Mouse (Mus musculus) forebrain, embryonic 13.5 days (tissue): Measurements from ENCODE around the gene Tppp2. TPM values are rescaled to one million over a fixed set of nuclear protein-coding genes. Genes with fewer than 3 reads are reported as not detected.
"Not testable (repeated sequence)": the region's sequence is repeated elsewhere in the genome, so short reads cannot be mapped to it uniquely, and the experiment has no call there.

Experiments
- ATAC-seq: fragments of 200-750 bp; cut with Nextera tagmentation; 2 replicates; pipeline ENCODE4 v1.8.0; 2017
- H3K27ac ChIP-seq: fragments of 300-500 bp; sonication (generic); 2 replicates; pipeline ENCODE4 v1.5.1; 2015; ENCODE audit warnings: inconsistent platforms, mild to moderate bottlenecking, moderate library complexity
- H3K27me3 ChIP-seq: fragments of 300-500 bp; sonication (generic); 2 replicates; pipeline ENCODE4 v1.6.1; 2015; ENCODE audit warnings: mild to moderate bottlenecking, inconsistent platforms
- H3K36me3 ChIP-seq: fragments of 300-500 bp; sonication (generic); 2 replicates; pipeline ENCODE4 v1.6.1; 2015; ENCODE audit warnings: mild to moderate bottlenecking, inconsistent platforms; ENCODE audit not compliant: poor library complexity, severe bottlenecking
- H3K4me1 ChIP-seq: fragments of 300-500 bp; sonication (generic); 2 replicates; pipeline ENCODE4 v1.6.1; 2015; ENCODE audit warnings: inconsistent platforms
- H3K4me2 ChIP-seq: fragments of 300-500 bp; sonication (generic); 2 replicates; pipeline ENCODE4 v1.6.1; 2015; ENCODE audit warnings: inconsistent platforms, mild to moderate bottlenecking, moderate library complexity
- H3K4me3 ChIP-seq: fragments of 300-500 bp; sonication (generic); 2 replicates; pipeline ENCODE4 v1.5.1; 2015; ENCODE audit warnings: mild to moderate bottlenecking, inconsistent platforms
- H3K9ac ChIP-seq: fragments of 300-500 bp; sonication (generic); 2 replicates; pipeline ENCODE4 v1.6.1; 2015; ENCODE audit warnings: mild to moderate bottlenecking, inconsistent platforms
- H3K9me3 ChIP-seq: fragments of 300-500 bp; sonication (generic); replicated peaks from 2 replicates; pipeline ENCODE4 v1.6.1; 2016; ENCODE audit warnings: inconsistent platforms
- WGBS: fragments of 180-500 bp; shearing (Covaris S2); methylation state at CpG from one replicate; pipeline ENCODE4 v1.1.7; 2015; 5-methylcytosine and 5-hydroxymethylcytosine counted together
- polyA plus RNA-seq: library from polyadenylated mRNA; unstranded; fragments of >200 nt; fragmentation: Nextera tagmentation; extraction: Ambion mirVana; gene quantifications from 2 replicates; pipeline ENCODE4 v1.2.1, GENCODE M21; 2015

Tppp2 gene
- polyA plus RNA-seq, 1 experiment from 2014 or later, result not detected

- Histone ChIP-seq H3K27ac (peak overlapping the region; percentile 89), H3K4me3 (peak overlapping the region; percentile 51), H3K4me2 (peak overlapping the region; percentile 86), H3K27me3 (0 out of 2 replicates have a peak, but pooled peaks cover 3% of the 10 kb centered on the region), H3K36me3 (peaks cover 10% of the 10 kb centered on the region; the same call in 1 of the 2 replicates), H3K9me3 (no peaks in the 10 kb centered on the region), H3K4me1 (peaks cover 17% of the 10 kb centered on the region), H3K9ac (peak overlapping the region; percentile 68)
- WGBS, result under 1% methylated on average over 55 of the region's 58 CpGs
- ATAC-seq, result peak; percentile 81
These were observed 4.9 kb upstream of the Tppp2 start for GRCm38 (mm10) chr14:51913062-51913959.

GRCm38 (mm10) chr14:51913960-51914762 is 4.1 kb upstream of the Tppp2 start, which contains the start of gene Ndrg2:
Gene Ndrg2 (minus strand): TSS chr14:51914158.
- H3K27ac ChIP-seq, result peak within 1 kb of the TSS; percentile 89
- H3K9me3 ChIP-seq, result no peaks in the 10 kb centered on the region
- H3K36me3 ChIP-seq, result peaks cover 7% of the 10 kb centered on the region; the same call in 1 of the 2 replicates
- peak; percentile 75 for ATAC-seq
- peak within 1 kb of the TSS; percentile 86 for H3K4me2 ChIP-seq
- 0 out of 2 replicates have a peak, but pooled peaks cover 3% of the 10 kb centered on the region for H3K27me3 ChIP-seq
- peak within 1 kb of the TSS; percentile 51 for H3K4me3 ChIP-seq
- peak within 1 kb of the TSS; percentile 68 for H3K9ac ChIP-seq
- peaks cover 17% of the 10 kb centered on the region for H3K4me1 ChIP-seq
- WGBS, result 1% methylated on average over 20 of the region's 23 CpGs

- no peak for ATAC-seq
- Histone ChIP-seq H3K4me3 (no peak overlapping the region), H3K36me3 (no peaks in the 10 kb centered on the region), H3K4me2 (peak overlapping the region; percentile 86; the same call in 1 of the 2 replicates), H3K27ac (peak overlapping the region; percentile 89), H3K27me3 (0 out of 2 replicates have a peak, but pooled peaks cover 3% of the 10 kb centered on the region), H3K9ac (no peak overlapping the region), H3K4me1 (peaks cover 17% of the 10 kb centered on the region), H3K9me3 (no peaks in the 10 kb centered on the region)
- WGBS, result 23% methylated on average over 3 of the region's 3 CpGs
These were observed 3.2 kb upstream of the Tppp2 start for GRCm38 (mm10) chr14:51915030-51915429.

- H3K27me3 ChIP-seq, result 0 out of 2 replicates have a peak, but pooled peaks cover 3% of the 10 kb centered on the region
- no peaks in the 10 kb centered on the region for H3K36me3 ChIP-seq
- no peaks in the 10 kb centered on the region for H3K9me3 ChIP-seq
- WGBS, result 94% methylated on average over 4 of the region's 4 CpGs
- ATAC-seq, result no peak
- no peak overlapping the region for H3K4me3 ChIP-seq
- no peak overlapping the region for H3K9ac ChIP-seq
- H3K4me1 ChIP-seq, result peaks cover 17% of the 10 kb centered on the region
- H3K27ac ChIP-seq, result no peak overlapping the region
- no peak overlapping the region for H3K4me2 ChIP-seq
These were observed 1.7 kb upstream of the Tppp2 start for GRCm38 (mm10) chr14:51916539-51916938.

- Histone ChIP-seq H3K9ac (no peak overlapping the region), H3K4me1 (peaks cover 18% of the 10 kb centered on the region), H3K9me3 (no peaks in the 10 kb centered on the region), H3K4me2 (no peak overlapping the region), H3K36me3 (no peaks in the 10 kb centered on the region), H3K27ac (no peak overlapping the region), H3K27me3 (no peaks in the 10 kb centered on the region), H3K4me3 (no peak overlapping the region)
- no peak for ATAC-seq
- 90% methylated on average over 4 of the region's 4 CpGs for WGBS
These were observed 741 bp downstream of the Tppp2 start for GRCm38 (mm10) chr14:51918966-51919365.

- Histone ChIP-seq H3K9ac (no peak overlapping the region), H3K27ac (no peak overlapping the region), H3K27me3 (no peaks in the 10 kb centered on the region), H3K9me3 (no peaks in the 10 kb centered on the region), H3K4me2 (no peak overlapping the region), H3K4me3 (no peak overlapping the region), H3K4me1 (peaks cover 9% of the 10 kb centered on the region), H3K36me3 (no peaks in the 10 kb centered on the region)
- 82% methylated on average over 16 of the region's 16 CpGs for WGBS
- ATAC-seq, result peak; percentile 50; the same call in 1 of the 2 replicates
These were observed 3.7 kb downstream of the Tppp2 start for GRCm38 (mm10) chr14:51921759-51922570.

GRCm38 (mm10) chr14:51922571-51922865 is 4.3 kb downstream of the Tppp2 start, which contains the start of gene Rnase13:
Gene Rnase13 (minus strand): TSS chr14:51922773.
- no peak within 1 kb of the TSS for H3K4me3 ChIP-seq
- H3K9ac ChIP-seq, result no peak within 1 kb of the TSS
- H3K9me3 ChIP-seq, result no peaks in the 10 kb centered on the region
- WGBS, result 79% methylated on average over 7 of the region's 7 CpGs
- no peaks in the 10 kb centered on the region for H3K27me3 ChIP-seq
- H3K4me2 ChIP-seq, result no peak within 1 kb of the TSS
- peaks cover 9% of the 10 kb centered on the region for H3K4me1 ChIP-seq
- no peak for ATAC-seq
- H3K27ac ChIP-seq, result no peak within 1 kb of the TSS
- H3K36me3 ChIP-seq, result no peaks in the 10 kb centered on the region

- H3K4me3 ChIP-seq, result no peak overlapping the region
- no peaks in the 10 kb centered on the region for H3K9me3 ChIP-seq
- peaks cover 9% of the 10 kb centered on the region for H3K4me1 ChIP-seq
- no peak for ATAC-seq
- H3K9ac ChIP-seq, result no peak overlapping the region
- no peak overlapping the region for H3K4me2 ChIP-seq
- H3K27me3 ChIP-seq, result no peaks in the 10 kb centered on the region
- H3K36me3 ChIP-seq, result no peaks in the 10 kb centered on the region
- WGBS, result 90% methylated on average over 2 of the region's 2 CpGs
- H3K27ac ChIP-seq, result no peak overlapping the region
These were observed 4.7 kb downstream of the Tppp2 start for GRCm38 (mm10) chr14:51922910-51923309.

GRCm38 (mm10) chr14:51923492-51923891 is 5.3 kb downstream of the Tppp2 start:
- no peak overlapping the region for H3K9ac ChIP-seq
- H3K36me3 ChIP-seq, result no peaks in the 10 kb centered on the region
- peaks cover 9% of the 10 kb centered on the region for H3K4me1 ChIP-seq
- 81% methylated on average over 4 of the region's 4 CpGs for WGBS
- no peak overlapping the region for H3K27ac ChIP-seq
- H3K27me3 ChIP-seq, result no peaks in the 10 kb centered on the region
- no peak for ATAC-seq
- H3K4me3 ChIP-seq, result no peak overlapping the region
- H3K4me2 ChIP-seq, result no peak overlapping the region
- no peaks in the 10 kb centered on the region for H3K9me3 ChIP-seq

- not testable (repeated sequence) for H3K9me3 ChIP-seq, ATAC-seq, H3K27ac ChIP-seq, H3K4me2 ChIP-seq, H3K27me3 ChIP-seq, H3K36me3 ChIP-seq, H3K4me3 ChIP-seq, H3K9ac ChIP-seq
- H3K4me1 ChIP-seq, result peaks cover 11% of the 10 kb centered on the region
- WGBS, result 92% methylated on average over 11 of the region's 11 CpGs
These were observed 8.7 kb downstream of the Tppp2 start for GRCm38 (mm10) chr14:51926930-51927329.

- 0 out of 2 replicates have a peak, but pooled peaks cover 5% of the 10 kb centered on the region for H3K4me1 ChIP-seq
- H3K9ac ChIP-seq, result no peak overlapping the region
- no peaks in the 10 kb centered on the region for H3K9me3 ChIP-seq
- ATAC-seq, result peak; percentile 41; the same call in 1 of the 2 replicates
- H3K4me2 ChIP-seq, result no peak overlapping the region
- H3K4me3 ChIP-seq, result no peak overlapping the region
- WGBS, result 79% methylated on average over 8 of the region's 8 CpGs
- H3K27me3 ChIP-seq, result no peaks in the 10 kb centered on the region
- no peak overlapping the region for H3K27ac ChIP-seq
- no peaks in the 10 kb centered on the region for H3K36me3 ChIP-seq
These were observed 11.2 kb downstream of the Tppp2 start for GRCm38 (mm10) chr14:51929309-51929943.
